Mouse (Mus musculus) C2C12 (cell line): Measurements from ENCODE around the gene Ndufaf8. TPM values are rescaled to one million over a fixed set of nuclear protein-coding genes. Genes with fewer than 3 reads are reported as not detected.

Experiments
- H3K27me3 ChIP-seq: one replicate; pipeline ENCODE4 v1.6.1; 2011; ENCODE audit not compliant: control insufficient read depth, insufficient read depth, insufficient read length
- H3K36me3 ChIP-seq: one replicate; pipeline ENCODE4 v1.6.1; 2011; ENCODE audit not compliant: control insufficient read depth, insufficient read depth
- H3K4me3 ChIP-seq: one replicate; pipeline ENCODE4 v1.5.1; 2011; ENCODE audit warnings: mild to moderate bottlenecking, control low read depth; ENCODE audit not compliant: poor library complexity, insufficient read depth, severe bottlenecking
- H3K79me2 ChIP-seq: one replicate; pipeline ENCODE4 v1.6.1; 2011; ENCODE audit not compliant: control insufficient read depth, insufficient read depth
- H3K79me3 ChIP-seq: one replicate; pipeline ENCODE4 v1.6.1; 2011; ENCODE audit warnings: low read depth, control low read depth
- H3ac ChIP-seq: one replicate; pipeline ENCODE3; 2011; ENCODE audit warnings: low read depth; ENCODE audit not compliant: control insufficient read depth, insufficient read length
- CEBPB ChIP-seq: IDR thresholded peaks from one replicate; pipeline ENCODE4 v1.6.1; 2011; ENCODE audit warnings: low read depth, mild to moderate bottlenecking, control low read depth, moderate library complexity
- CTCF ChIP-seq: IDR thresholded peaks from one replicate; pipeline ENCODE4 v1.5.1; 2011; ENCODE audit not compliant: control insufficient read depth, insufficient read depth, insufficient read length
- FOSL1 ChIP-seq: IDR thresholded peaks from one replicate; pipeline ENCODE4 v1.8.0; 2011; ENCODE audit warnings: mild to moderate bottlenecking, low read length; ENCODE audit not compliant: poor library complexity, insufficient read depth, severe bottlenecking
- MAX ChIP-seq: IDR thresholded peaks from one replicate; pipeline ENCODE4 v1.6.1; 2011; ENCODE audit warnings: mild to moderate bottlenecking, control low read depth
- MYOD1 ChIP-seq: IDR thresholded peaks from one replicate; pipeline ENCODE4 v1.6.1; 2011; ENCODE audit warnings: low read depth; ENCODE audit not compliant: control insufficient read depth, insufficient read length
- MYOG ChIP-seq: IDR thresholded peaks from one replicate; pipeline ENCODE4 v1.6.1; 2011; ENCODE audit not compliant: control insufficient read depth, insufficient read length; ENCODE audit errors: extremely low read depth
- USF1 ChIP-seq: IDR thresholded peaks from one replicate; pipeline ENCODE4 v1.6.1; 2011; ENCODE audit warnings: low read depth, mild to moderate bottlenecking, control low read depth, moderate library complexity
- polyA plus RNA-seq: library from polyadenylated mRNA; unstranded; fragments of >200 nt; fragmentation: generic; extraction: Trizol; gene quantifications from one replicate; pipeline ENCODE4 v1.2.1, GENCODE M21; 2012; ENCODE audit warnings: missing spikeins

Gene Ndufaf8
- polyA plus RNA-seq, 1 experiment: 59.0 TPM

DNA sequence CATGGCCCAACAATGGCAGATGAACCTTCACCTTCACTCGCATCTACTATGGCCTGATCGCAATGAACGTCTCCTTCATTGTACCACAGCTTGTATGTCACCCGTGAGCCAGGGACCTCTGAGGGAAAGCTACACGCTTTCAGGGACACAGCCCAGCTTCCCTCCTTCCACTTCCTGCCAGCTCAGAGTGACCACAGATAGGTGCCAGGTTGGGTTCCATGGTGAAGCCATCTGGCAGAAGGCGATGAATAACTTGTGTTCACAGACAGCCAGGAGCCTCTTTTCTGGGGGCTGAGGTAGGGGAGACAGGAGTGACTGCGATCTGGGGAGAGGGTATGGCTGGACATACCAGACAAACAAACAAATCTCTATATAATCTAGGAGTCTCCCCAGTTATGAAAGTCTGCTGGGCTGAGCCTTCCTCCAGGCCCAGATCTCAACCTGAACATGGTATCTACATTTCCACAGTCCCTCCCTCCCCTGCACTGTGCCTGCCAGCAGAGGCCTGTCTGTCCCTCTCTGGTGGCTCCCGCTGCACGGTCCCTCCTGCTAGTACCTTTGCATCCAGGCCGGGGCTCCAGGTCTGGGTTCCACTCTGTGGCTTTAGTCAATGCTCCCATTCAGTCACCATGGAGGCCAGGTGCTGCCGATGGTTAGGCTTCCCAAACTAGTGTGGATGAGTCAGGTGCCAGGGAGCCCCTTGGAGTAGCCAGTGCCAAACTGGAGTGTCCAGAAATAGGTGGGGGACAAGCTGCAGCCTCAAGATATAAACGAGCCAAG lies 42.6 kb upstream of the Ndufaf8 start:
- Histone ChIP-seq H3K4me3 (no peak overlapping the region), H3K27me3 (peaks cover 60% of the 10 kb centered on the region), H3K79me3 (no peaks in the 10 kb centered on the region), H3K79me2 (no peaks in the 10 kb centered on the region), H3K36me3 (no peaks in the 10 kb centered on the region), H3ac (no peak overlapping the region)
- TF ChIP-seq FOSL1 (no peak), MAX (no peak), CEBPB (no peak), MYOG (no peak), USF1 (no peak), CTCF (no peak), MYOD1 (no peak)

DNA sequence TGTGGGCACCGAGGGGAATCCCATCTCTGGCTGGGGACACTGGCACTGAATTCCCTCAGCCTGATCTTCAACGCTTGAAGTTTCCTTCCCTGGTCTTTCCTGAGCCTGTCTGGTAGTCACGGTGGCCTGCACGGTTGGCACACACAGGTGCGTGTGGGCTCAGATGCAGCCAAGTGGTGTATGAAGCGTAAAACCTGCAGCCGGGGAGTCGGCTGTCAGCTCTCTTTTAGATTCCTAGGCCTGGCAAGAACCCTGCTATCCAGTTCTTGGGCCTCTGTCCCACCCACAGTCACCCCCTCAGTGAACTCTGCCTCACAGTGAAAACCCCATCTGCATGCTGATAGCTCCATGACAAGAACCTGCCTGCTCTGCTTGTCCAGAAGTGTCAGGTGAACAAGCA lies 38.1 kb upstream of the Ndufaf8 start:
- Histone ChIP-seq H3K4me3 (no peak overlapping the region), H3K79me2 (no peaks in the 10 kb centered on the region), H3K79me3 (no peaks in the 10 kb centered on the region), H3K36me3 (no peaks in the 10 kb centered on the region), H3K27me3 (peaks cover 42% of the 10 kb centered on the region), H3ac (no peak overlapping the region)
- TF ChIP-seq MAX (no peak), FOSL1 (no peak), MYOG (no peak)

DNA sequence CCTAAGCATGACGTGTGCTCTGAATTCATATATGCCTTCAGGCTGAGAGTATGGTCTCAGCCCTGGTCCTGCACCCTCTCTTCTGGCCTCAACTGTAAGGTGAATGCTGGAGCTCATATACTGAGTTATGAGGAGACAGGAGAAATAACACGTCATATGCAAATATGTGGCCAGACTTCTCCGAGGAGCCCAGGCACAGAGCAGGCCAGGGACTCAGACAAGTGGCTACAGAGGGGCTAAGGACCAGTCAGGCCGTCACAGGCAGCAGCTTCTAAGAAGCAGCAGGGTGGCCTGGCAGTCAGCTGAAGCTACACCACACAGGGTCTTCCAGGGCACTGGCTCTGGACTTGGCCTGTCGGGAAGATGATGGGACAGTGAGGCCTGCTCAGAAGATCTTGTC lies 35.4 kb upstream of the Ndufaf8 start:
- no peak overlapping the region for H3ac ChIP-seq
- no peaks in the 10 kb centered on the region for H3K36me3 ChIP-seq
- H3K4me3 ChIP-seq: no peak overlapping the region
- TF ChIP-seq CTCF: no peak
- TF ChIP-seq MYOG: no peak
- no peak for TF ChIP-seq USF1
- no peak for TF ChIP-seq MAX
- TF ChIP-seq FOSL1: no peak
- no peak for TF ChIP-seq MYOD1
- TF ChIP-seq CEBPB: no peak
- H3K79me2 ChIP-seq: no peaks in the 10 kb centered on the region
- no peaks in the 10 kb centered on the region for H3K79me3 ChIP-seq
- H3K27me3 ChIP-seq: peaks cover 29% of the 10 kb centered on the region

DNA sequence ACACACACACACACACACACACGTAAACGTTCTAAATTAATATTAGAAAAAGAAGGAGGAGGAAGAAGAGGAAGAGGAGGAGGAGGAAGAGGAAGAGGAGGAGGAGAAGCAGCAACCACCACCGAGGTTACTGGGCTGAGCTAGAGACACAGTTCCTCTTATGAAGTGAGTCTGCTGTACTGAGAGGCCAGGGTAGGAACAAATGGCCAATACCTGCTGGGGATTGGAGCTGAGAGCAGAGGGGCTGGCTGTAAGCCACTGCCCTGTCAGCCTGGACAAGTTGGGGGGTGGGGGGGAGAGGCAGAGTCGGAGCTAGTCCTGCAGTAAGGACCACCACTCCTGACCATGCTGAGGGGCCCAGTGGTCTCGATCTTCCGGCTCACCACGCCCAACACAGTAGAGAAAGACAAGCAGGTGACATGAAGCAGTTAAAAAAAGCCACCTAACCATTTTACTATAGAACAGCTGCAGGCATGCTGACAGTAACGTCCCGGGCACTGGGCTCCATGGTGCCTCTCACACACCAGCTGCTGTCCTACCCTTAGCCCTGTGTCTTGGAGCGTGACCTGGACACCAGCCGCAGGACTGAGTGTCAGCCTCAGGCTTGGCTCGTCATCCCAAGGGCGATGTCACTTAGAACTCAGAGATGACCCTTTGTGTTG lies 34.6 kb upstream of the Ndufaf8 start:
- TF ChIP-seq CTCF (no peak), MYOD1 (no peak), USF1 (no peak), CEBPB (no peak), FOSL1 (no peak), MAX (no peak), MYOG (no peak)
- no peak overlapping the region for H3K4me3 ChIP-seq
- no peaks in the 10 kb centered on the region for H3K79me2 ChIP-seq
- no peaks in the 10 kb centered on the region for H3K79me3 ChIP-seq
- H3ac ChIP-seq: no peak overlapping the region
- peaks cover 22% of the 10 kb centered on the region for H3K27me3 ChIP-seq
- H3K36me3 ChIP-seq: no peaks in the 10 kb centered on the region

DNA sequence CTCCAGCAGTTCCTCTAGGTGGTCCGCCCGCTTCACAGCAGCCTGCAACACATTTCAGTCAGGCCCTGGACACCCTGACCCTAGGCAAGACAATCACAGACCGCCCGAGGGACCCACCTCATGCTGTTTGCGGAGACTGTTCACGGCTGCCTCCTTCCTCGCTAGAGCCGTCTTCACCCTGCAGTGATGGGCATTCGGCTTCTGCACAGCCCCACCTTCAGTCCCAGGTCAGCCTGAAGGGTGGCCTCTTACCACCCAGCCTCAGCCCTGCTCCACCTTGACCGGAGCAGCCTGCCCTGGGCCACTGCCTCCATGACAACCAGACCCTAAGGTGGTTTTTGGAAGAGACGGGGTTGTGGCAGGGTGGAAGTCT lies 34.1 kb upstream of the Ndufaf8 start:
- H3K36me3 ChIP-seq: no peaks in the 10 kb centered on the region
- TF ChIP-seq MAX (no peak), CTCF (no peak), USF1 (no peak), MYOG (no peak), MYOD1 (no peak), FOSL1 (no peak), CEBPB (no peak)

DNA sequence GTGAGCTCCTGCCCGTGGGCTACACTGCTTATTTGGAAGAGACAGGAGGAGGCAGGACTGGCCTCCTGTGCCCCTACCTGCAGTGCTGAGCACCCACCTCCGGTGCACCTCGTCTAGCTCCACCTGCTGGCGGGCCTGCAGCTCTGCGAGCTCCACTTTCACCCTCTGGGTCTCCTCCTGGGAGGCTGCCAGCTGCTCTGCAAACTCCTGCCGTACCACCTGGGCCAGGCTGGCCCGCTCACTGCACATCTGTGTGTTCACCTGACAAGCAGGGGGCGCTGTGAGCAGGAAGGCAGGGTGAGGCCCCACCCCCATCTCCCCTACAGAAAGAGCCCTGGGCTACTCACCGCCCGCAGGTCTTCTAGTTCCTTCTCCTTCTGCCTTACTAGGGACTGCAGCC lies 33.4 kb upstream of the Ndufaf8 start:
- TF ChIP-seq MYOG: no peak
- TF ChIP-seq USF1: no peak
- peak; percentile 72 for TF ChIP-seq CTCF
- TF ChIP-seq CEBPB: no peak
- no peak for TF ChIP-seq FOSL1
- no peak for TF ChIP-seq MAX
- TF ChIP-seq MYOD1: no peak
- Histone ChIP-seq H3ac (no peak overlapping the region), H3K36me3 (no peaks in the 10 kb centered on the region), H3K27me3 (peaks cover 13% of the 10 kb centered on the region), H3K79me2 (no peaks in the 10 kb centered on the region), H3K4me3 (no peak overlapping the region), H3K79me3 (no peaks in the 10 kb centered on the region)

More for the DNA sequence above, 34.1 kb upstream of the Ndufaf8 start:
- no peaks in the 10 kb centered on the region for H3K79me2 ChIP-seq
- peaks cover 17% of the 10 kb centered on the region for H3K27me3 ChIP-seq
- no peak overlapping the region for H3ac ChIP-seq
- H3K4me3 ChIP-seq: no peak overlapping the region
- no peaks in the 10 kb centered on the region for H3K79me3 ChIP-seq
